Mouse (Mus musculus): ENCODE results near the gene Hcar1. TPM values are rescaled to one million over a fixed set of nuclear protein-coding genes. Genes with fewer than 3 reads are reported as not detected.

The Hcar1 gene
- polyA plus RNA-seq, 1 experiment from 2014 or later, result 1.4 TPM

DNA sequence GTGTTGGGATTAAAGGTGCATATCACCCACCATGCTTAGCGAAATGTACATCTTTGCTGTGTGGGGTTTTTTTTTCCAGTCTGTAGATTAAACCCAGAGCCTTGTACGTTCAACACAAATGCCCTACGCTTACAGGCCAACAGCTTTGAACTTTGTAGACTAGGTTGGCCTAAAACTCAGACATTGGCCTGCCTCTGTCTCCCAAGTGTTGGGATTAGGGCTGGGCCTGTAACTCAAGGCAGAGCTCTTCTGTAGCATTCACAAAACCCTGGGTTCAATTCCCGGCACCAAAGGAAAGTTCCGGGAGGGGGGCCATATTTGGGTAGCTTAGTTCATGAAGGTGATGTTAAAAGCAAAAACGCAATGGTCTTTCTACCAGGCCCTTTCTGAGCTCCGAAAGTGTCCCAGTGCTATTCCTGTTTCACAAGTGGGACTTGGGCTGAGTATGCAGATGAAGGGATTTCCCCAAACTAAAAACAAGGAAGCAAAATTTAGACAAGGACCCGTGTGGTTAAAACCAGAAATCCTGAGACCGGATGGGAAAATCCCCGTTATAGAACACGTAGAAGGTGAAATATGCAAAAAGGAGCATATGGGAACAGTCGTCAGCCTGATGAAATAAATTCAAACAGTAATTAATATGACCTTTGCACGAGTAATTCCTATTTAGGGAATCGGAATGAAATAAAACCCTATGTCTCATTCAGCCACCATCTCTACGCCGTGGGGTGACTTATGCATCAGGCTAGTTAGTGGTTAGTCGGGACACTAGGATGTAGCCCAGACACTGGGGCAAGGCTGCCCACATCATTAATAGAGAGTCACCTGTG lies 26.5 kb upstream of the Hcar1 start:
- no peak for ATAC-seq
- 64% methylated on average over 17 of the region's 17 CpGs for whole genome bisulfite sequencing
- Histone ChIP-seq H3K4me1 (replicated peaks; ENCODE audit: control insufficient read depth, insufficient read depth, low read length) (no peaks in the 10 kb centered on the region), H3K4me2 (replicated peaks; ENCODE audit: low read depth) (peak overlapping the region; percentile 31), H3K9ac (ENCODE audit: low read depth, low read length) (no peak overlapping the region), H3K27ac (ENCODE audit: low read depth, low read length) (no peak overlapping the region), H3K9me3 (ENCODE audit: control insufficient read depth) (no peaks in the 10 kb centered on the region), H3K4me3 (ENCODE audit: low read depth, low read length) (0 out of 2 replicates have a peak overlapping the region, but pooled peaks have one; percentile 96), H3K27me3 (replicated peaks; ENCODE audit: control insufficient read depth, insufficient read depth, low read length) (no peaks in the 10 kb centered on the region), H3K36me3 (ENCODE audit: control insufficient read depth, insufficient read depth) (peaks cover 23% of the 10 kb centered on the region)
- TF ChIP-seq CTCF (IDR thresholded peaks at IDR 0.05; ENCODE audit: low read depth), result no peak

DNA sequence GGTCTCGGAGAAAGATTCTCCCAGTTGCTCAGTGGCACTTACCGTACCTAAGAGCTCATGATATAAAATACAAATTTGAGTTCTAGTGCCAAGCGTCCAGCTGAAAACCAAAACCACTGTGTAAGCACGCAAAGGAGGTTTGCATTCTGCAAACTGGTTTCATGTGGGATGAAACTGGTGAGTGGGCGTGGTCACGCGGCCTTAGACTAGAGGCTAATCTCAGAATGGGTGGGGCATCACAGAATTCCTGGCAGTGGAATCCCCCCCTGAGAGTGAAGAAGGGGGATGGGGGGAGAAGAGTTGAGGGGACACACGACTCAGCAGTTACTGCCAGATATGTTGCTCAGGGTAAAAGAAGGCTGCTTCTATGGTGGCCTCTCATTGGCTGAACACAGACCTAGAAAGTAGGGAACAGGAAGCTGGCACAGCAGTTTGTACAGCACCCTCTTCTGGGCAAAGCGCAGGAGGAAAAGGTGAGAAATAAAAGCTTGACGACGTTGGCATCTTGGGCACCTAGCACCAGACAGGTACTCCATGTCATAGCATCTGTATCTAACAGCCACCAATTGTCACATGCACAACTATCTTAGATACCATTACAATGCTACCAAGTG lies 24.3 kb upstream of the Hcar1 start:
- Histone ChIP-seq H3K4me2 (replicated peaks; ENCODE audit: low read depth) (no peak overlapping the region), H3K27me3 (replicated peaks; ENCODE audit: control insufficient read depth, insufficient read depth, low read length) (no peaks in the 10 kb centered on the region), H3K4me1 (replicated peaks; ENCODE audit: control insufficient read depth, insufficient read depth, low read length) (no peaks in the 10 kb centered on the region), H3K36me3 (ENCODE audit: control insufficient read depth, insufficient read depth) (peaks cover 7% of the 10 kb centered on the region; the same call in 1 of the 2 replicates), H3K4me3 (ENCODE audit: low read depth, low read length) (no peak overlapping the region), H3K9ac (ENCODE audit: low read depth, low read length) (no peak overlapping the region), H3K9me3 (ENCODE audit: control insufficient read depth) (no peaks in the 10 kb centered on the region), H3K27ac (ENCODE audit: low read depth, low read length) (no peak overlapping the region)
- WGBS, result 68% methylated on average over 11 of the region's 11 CpGs
- peak; percentile 43 for TF ChIP-seq CTCF (IDR thresholded peaks at IDR 0.05; ENCODE audit: low read depth)
- ATAC-seq, result no peak

DNA sequence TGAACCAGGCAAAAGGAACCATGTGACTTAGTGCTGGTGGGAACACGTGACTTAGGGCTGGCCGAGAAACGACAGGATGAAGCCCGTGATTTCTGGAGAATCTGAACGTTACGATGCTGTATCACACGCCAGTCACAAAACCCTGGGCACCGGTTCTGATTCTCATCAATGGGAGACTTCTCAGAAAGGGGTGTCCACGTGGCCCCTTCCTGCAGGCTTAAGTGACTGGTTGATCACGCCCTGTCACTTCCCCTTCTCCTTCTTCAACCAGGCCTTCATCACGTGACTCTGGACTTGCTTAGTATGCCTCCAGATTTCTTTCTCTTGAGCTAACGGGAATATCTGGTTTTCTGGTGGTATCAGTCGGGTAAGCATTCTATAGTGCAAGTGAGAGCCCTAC lies 17.5 kb upstream of the Hcar1 start:
- Histone ChIP-seq H3K4me2 (replicated peaks; ENCODE audit: low read depth) (no peak overlapping the region), H3K9me3 (ENCODE audit: control insufficient read depth) (no peaks in the 10 kb centered on the region), H3K27ac (ENCODE audit: low read depth, low read length) (no peak overlapping the region), H3K9ac (ENCODE audit: low read depth, low read length) (no peak overlapping the region), H3K4me3 (ENCODE audit: low read depth, low read length) (no peak overlapping the region), H3K36me3 (ENCODE audit: control insufficient read depth, insufficient read depth) (no peaks in the 10 kb centered on the region), H3K4me1 (replicated peaks; ENCODE audit: control insufficient read depth, insufficient read depth, low read length) (no peaks in the 10 kb centered on the region), H3K27me3 (replicated peaks; ENCODE audit: control insufficient read depth, insufficient read depth, low read length) (no peaks in the 10 kb centered on the region)
- 78% methylated on average over 13 of the region's 13 CpGs for WGBS
- ATAC-seq, result no peak
- TF ChIP-seq CTCF (IDR thresholded peaks at IDR 0.05; ENCODE audit: low read depth), result no peak

DNA sequence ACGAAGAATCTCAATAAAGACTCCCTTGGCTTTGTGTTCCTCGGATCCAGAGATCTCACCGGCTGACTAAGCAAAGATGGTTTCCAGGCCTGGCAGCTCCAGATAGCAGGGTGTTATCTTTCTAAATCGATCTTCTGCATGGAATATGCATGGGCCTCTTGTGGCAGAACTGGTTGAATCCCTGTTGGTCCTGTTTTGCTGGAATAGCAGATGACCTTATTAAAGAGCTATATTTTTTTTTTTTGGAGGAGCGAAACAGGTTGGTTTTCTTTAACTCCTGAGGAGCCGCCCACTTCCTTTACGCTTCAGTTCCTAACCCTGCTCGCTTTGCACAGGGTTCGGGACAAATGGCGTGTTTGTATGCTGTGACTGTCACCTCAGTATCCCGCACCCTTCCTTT lies 16.6 kb upstream of the Hcar1 start:
- Histone ChIP-seq H3K4me3 (ENCODE audit: low read depth, low read length) (no peak overlapping the region), H3K4me1 (replicated peaks; ENCODE audit: control insufficient read depth, insufficient read depth, low read length) (no peaks in the 10 kb centered on the region), H3K27me3 (replicated peaks; ENCODE audit: control insufficient read depth, insufficient read depth, low read length) (no peaks in the 10 kb centered on the region), H3K4me2 (replicated peaks; ENCODE audit: low read depth) (no peak overlapping the region), H3K9ac (ENCODE audit: low read depth, low read length) (no peak overlapping the region), H3K36me3 (ENCODE audit: control insufficient read depth, insufficient read depth) (no peaks in the 10 kb centered on the region), H3K9me3 (ENCODE audit: control insufficient read depth) (no peaks in the 10 kb centered on the region), H3K27ac (ENCODE audit: low read depth, low read length) (no peak overlapping the region)
- no peak for ATAC-seq
- WGBS, result 54% methylated on average over 11 of the region's 11 CpGs
- TF ChIP-seq CTCF (IDR thresholded peaks at IDR 0.05; ENCODE audit: low read depth), result no peak

DNA sequence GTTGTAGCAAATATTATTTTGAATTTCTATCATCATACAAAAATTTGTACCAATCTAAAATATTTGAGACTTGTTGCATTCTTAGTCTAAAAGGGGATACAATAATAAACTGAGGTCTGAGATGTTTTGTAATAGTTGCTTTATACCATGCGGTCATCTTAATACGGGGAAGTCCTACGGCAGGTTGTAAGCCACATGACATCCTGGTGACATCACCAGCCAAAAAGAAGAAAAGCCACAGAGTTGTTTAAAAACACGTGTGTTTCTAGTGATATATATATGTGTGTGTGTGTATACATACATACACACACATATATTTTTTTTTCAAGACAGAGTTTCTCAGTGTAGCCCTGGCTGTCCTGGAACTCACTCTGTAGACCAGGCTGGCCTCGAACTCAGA lies 13.7 kb upstream of the Hcar1 start:
- H3K27ac ChIP-seq (ENCODE audit: low read depth, low read length), result no peak overlapping the region
- H3K36me3 ChIP-seq (ENCODE audit: control insufficient read depth, insufficient read depth), result no peaks in the 10 kb centered on the region
- no peaks in the 10 kb centered on the region for H3K27me3 ChIP-seq (replicated peaks; ENCODE audit: control insufficient read depth, insufficient read depth, low read length)
- H3K9ac ChIP-seq (ENCODE audit: low read depth, low read length), result no peak overlapping the region
- no peak overlapping the region for H3K4me2 ChIP-seq (replicated peaks; ENCODE audit: low read depth)
- WGBS, result 81% methylated on average over 5 of the region's 5 CpGs
- no peaks in the 10 kb centered on the region for H3K4me1 ChIP-seq (replicated peaks; ENCODE audit: control insufficient read depth, insufficient read depth, low read length)
- no peak overlapping the region for H3K4me3 ChIP-seq (ENCODE audit: low read depth, low read length)
- ATAC-seq, result no peak
- H3K9me3 ChIP-seq (ENCODE audit: control insufficient read depth), result no peaks in the 10 kb centered on the region
- TF ChIP-seq CTCF (IDR thresholded peaks at IDR 0.05; ENCODE audit: low read depth), result no peak

DNA sequence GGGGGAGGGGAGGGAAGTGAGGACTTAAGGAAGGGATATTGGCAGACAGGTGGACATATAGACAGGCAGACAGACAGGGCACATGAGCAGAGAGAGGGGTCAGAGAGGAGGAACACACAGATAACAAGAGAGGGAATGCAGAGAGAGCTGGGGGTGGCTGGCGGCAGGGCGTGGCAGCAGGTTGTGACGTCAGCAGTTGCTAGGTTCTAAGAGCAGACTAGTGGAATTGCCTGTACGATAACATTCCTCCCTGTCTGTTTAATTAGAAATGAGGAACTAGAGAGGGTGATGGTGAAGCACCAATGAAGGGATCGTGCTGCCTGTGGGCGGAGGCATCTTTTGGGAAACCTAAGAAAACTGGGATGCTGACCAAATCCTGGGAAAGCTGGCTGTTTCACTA lies 11.8 kb upstream of the Hcar1 start:
- H3K4me2 ChIP-seq (replicated peaks; ENCODE audit: low read depth), result peak overlapping the region; percentile 32; the same call in 1 of the 2 replicates
- 34% methylated on average over 6 of the region's 6 CpGs for WGBS
- H3K9ac ChIP-seq (ENCODE audit: low read depth, low read length), result no peak overlapping the region
- H3K27me3 ChIP-seq (replicated peaks; ENCODE audit: control insufficient read depth, insufficient read depth, low read length), result no peaks in the 10 kb centered on the region
- H3K27ac ChIP-seq (ENCODE audit: low read depth, low read length), result no peak overlapping the region
- no peaks in the 10 kb centered on the region for H3K9me3 ChIP-seq (ENCODE audit: control insufficient read depth)
- no peak overlapping the region for H3K4me3 ChIP-seq (ENCODE audit: low read depth, low read length)
- H3K4me1 ChIP-seq (replicated peaks; ENCODE audit: control insufficient read depth, insufficient read depth, low read length), result no peaks in the 10 kb centered on the region
- 0 out of 2 replicates have a peak, but pooled peaks have one; percentile 22 for ATAC-seq
- no peak for TF ChIP-seq CTCF (IDR thresholded peaks at IDR 0.05; ENCODE audit: low read depth)
- no peaks in the 10 kb centered on the region for H3K36me3 ChIP-seq (ENCODE audit: control insufficient read depth, insufficient read depth)
